Mouse (Mus musculus) cerebellum, postnatal 10 days (tissue): Measurements from ENCODE around the gene Fap.

Experiments
- DNase-seq, 2 experiments: peaks; one replicate each; pipeline ENCODE4 v3.0.0; 2021; ENCODE audit warnings: mixed read lengths in 2 of 2

Gene Fap

GRCm38 (mm10) chr2:62573753-62574159 lies at the start of gene Fap:
Gene Fap (minus strand): TSS chr2:62574075.
- peak; percentile 1 to 2 for DNase-seq

GRCm38 (mm10) chr2:62623024-62623441 lies 49.2 kb upstream of the Fap start:
- peak in 1 of 2 experiments; percentile 13 for DNase-seq

GRCm38 (mm10) chr2:62619679-62620078 lies 45.8 kb upstream of the Fap start:
- no peak for DNase-seq

DNA sequence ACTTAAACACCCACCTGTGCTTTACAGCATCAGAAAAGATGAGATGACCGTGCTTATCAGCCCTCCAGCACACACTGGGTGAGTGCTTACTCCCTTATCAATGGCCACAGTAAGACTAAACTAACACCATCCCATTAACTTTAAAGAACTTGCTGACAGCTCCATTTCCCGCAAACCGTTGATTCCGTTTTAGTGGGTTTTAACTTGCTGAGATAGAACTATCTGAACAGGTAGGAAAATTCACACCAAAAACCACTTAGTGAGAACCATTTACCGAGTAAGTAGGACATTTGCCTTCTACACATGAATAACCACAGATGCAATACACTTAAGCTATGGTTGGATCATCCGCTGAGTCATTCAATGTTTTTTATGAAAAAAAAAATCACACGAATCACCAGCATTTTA lies 45.1 kb upstream of the Fap start:
- no peak for DNase-seq

- peak in 1 of 2 experiments; percentile 11 for DNase-seq
These were observed 39.3 kb upstream of the Fap start for GRCm38 (mm10) chr2:62613133-62613532.

GRCm38 (mm10) chr2:62606205-62606604 lies 32.3 kb upstream of the Fap start:
- no peak for DNase-seq

DNA sequence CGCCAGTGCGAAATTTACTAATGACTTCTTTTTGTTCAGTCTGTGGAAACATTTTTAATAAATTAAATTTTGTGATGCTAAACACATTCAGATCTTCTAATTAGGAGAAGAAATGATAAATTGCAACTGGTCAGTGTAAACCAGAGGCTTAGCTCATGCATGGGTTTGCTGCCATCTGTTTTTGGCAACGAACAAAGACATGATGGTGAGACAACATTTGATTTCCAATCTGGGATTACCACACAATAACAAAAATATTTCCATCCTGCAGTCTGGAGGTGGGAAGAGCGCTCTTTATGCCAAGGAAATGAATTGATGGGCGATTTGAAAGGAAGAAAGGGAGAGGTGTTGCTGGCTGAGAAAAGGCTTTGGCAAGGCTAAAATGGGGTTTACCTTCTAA lies 29.7 kb upstream of the Fap start:
- DNase-seq, result peak; percentile 4 to 9

GRCm38 (mm10) chr2:62596586-62596985 lies 22.7 kb upstream of the Fap start:
- no peak for DNase-seq

DNA sequence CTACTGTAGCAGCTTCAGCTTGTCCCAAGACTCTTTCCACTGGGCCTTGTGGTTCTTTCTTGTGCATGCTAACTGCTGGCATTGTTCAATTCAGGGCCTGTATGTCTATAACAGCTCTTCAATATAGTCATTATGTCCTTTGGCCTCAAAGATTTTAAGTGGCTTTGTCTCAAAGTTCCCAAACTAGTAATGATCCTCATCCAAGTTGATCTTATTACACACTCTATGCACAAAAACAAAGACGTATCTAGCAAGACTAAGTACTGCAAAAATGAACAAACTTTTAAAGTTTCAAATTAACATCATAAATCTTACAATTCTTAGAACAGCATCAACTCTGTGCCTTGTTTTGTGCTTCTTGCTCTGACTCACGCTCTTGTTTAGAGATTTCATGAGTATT lies 20.6 kb upstream of the Fap start:
- no peak for DNase-seq

GRCm38 (mm10) chr2:62591555-62591954 lies 17.7 kb upstream of the Fap start:
- DNase-seq, result no peak

DNA sequence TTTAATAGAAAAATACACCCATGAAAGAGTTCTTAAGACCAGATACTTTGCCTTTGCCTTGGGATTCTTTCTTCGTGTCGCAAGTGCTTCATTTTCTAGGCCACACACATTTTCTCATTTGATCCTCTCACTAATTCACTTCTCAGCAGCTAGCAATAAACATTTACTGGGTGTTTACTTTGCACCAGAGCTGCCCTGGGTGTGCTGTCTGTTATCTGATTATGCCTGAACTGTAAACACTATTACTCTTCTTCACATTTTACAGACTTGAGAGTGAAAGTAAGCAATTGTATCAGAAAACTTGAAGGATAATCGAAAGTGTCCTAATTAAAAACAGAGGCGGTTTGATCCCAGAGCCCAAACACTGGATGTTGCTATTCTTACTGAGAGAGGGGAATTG lies 15.5 kb upstream of the Fap start:
- no peak for DNase-seq

DNA sequence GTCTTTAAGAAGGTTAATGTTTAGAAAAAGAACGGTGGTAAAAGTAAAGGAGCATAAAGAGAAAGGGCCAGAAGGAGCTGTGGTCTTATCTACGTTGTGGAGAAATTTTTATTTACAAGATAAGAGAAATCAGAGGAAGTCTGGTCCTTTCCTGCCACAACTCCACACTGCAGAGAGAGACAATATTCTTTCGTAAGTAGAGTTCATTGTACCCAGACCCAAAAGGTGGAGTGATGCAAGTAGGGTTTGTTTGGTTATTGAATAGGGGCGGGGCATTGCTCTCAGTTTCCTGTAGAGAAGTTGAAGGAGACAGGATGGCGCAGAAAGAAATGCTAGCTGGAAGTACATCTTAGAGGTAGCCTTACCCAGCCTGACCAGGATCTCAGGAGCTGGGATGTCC lies 11.9 kb upstream of the Fap start:
- no peak for DNase-seq

GRCm38 (mm10) chr2:62574962-62575361 lies 1.1 kb upstream of the Fap start:
- no peak for DNase-seq

- DNase-seq, result no peak
These were observed 375 bp upstream of the Fap start for GRCm38 (mm10) chr2:62574250-62574649.

DNA sequence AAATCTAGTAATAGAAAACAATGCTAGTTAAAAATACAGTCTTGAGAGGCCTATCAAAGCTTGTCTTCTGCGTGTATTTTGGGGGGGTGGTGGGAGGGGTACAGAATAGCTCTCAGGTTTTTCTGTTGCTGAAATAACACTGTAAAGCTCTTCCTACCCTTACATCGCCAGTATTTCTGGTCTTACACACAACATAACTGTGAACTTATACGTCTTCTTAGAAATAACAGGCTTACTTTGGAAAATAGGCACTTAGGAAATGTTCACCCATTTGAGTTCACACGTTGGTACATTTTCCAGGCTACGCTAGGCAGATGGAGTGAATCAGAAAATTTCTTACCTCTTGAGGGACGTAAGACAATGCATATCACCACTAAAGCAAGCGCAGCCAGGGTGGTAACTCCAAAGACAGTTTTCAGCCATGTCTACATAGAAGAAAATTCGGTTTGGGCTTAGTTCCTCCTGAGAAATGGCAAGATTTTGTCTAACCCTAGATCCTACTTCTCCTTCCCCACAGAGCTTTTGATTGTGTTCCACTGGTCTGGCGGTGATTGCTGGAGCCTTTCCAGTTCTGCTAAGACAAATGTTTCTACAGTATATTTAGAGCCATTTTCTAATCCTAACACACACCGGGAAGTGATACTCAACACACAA lies 649 bp downstream of the Fap start:
- peak; percentile 15 to 34 for DNase-seq

DNA sequence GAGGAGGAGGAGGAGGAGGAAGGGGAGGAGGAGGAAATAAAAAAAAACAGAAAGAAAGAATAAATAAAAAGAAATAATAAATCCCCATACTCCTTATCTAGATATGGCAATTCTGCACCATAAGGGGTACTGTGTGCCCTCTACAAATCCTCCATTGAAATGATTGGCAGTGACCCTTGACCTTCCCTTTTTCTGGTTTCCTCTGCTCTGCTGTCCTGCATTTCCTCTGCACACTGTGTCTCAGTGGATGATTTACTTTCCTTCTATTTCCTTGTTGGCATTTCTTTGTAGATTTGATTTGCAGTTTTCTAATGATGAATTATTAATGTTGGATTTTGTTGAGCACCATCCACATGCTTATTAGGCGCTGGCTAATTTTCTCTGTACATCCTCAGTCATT lies 9.2 kb downstream of the Fap start:
- DNase-seq, result no peak

DNA sequence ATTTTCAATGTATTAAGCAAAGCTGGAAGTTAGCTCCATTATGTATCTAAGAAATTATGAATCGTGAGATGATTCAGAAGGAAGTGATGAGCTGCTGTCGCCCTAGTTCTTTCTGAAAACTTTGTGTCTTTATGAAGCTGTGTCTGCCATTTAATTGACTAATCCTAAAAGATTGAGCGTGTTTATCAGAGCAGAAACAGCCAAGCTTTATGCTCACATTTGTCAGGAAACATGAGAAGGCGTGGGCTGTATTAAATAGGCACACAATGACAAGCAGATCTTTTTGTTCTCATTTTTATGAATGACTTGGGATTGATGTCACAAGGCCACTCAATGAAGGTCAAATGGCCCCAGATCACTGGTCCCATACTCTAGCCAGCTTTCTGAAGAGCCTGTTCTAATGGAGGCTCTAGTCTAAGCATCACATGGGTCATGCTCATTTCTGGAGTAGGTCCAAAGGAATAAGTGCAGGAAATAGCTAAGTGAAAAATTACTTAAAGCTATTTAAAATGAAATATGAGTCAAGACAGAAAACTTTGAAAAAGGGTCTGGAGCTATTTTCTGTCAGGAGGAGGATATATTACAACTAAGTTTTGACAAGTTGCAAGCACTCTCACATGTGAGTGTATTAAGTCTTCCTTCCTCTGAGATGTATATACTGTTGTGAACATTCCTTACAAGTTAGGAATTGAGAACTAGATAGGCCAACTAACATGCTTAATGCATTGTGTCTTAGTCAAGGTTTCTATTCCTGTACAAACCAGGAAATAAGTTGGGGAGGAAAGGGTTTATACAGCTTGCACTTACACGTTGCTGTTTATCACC lies 11.0 kb downstream of the Fap start:
- no peak for DNase-seq

DNA sequence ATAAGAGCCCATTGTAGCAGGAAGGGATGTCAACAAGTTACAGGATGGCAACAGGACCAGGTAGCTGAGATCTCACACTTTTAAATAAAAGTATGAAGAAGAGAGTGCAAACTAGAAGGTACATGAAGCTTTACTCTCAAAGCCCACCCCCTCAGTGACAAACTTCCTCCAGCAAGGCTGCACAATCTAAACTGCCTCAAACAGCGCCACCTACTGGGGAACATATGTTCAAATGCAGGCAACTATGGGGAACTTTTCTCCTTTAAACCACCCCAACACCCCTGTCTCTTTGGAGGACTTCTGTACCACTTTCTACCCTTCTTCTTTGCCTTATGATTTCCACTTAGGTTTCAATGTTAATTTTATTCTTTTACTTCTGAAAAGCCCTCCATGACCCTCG lies 16.5 kb downstream of the Fap start:
- DNase-seq, result peak; percentile 1 to 6

GRCm38 (mm10) chr2:62556349-62556748 lies 17.5 kb downstream of the Fap start:
- DNase-seq, result no peak

GRCm38 (mm10) chr2:62549659-62550058 lies 24.2 kb downstream of the Fap start:
- DNase-seq, result peak in 1 of 2 experiments; percentile 3

GRCm38 (mm10) chr2:62549131-62549530 lies 24.7 kb downstream of the Fap start:
- no peak for DNase-seq

- no peak for DNase-seq
These were observed 25.8 kb downstream of the Fap start for GRCm38 (mm10) chr2:62548104-62548503.

- no peak for DNase-seq
These were observed 38.4 kb downstream of the Fap start for GRCm38 (mm10) chr2:62535483-62535882.

DNA sequence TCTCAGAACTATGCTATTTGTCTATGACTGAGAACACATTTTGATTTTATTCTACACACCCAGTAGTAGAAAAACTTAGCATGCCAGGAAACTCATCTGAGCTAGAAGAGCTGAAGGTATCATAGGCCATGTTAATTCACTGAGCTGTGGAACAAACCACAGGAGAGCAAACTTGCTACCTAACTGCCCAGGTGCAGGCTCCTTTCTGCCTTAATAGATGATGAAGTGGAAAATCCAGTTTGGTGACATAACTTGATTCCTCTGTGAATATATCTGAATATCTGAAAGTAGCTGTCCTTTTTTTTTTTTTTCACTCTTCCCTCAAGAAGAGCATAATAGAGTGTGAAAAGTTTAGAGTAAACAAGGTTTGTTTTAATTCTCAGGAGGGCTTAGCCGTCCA lies 42.8 kb downstream of the Fap start:
- no peak for DNase-seq
